Mouse (Mus musculus) kidney, adult 2 months (tissue): ENCODE measurements around the gene Il10rb.

ENCODE experiments used
- CTCF ChIP-seq: fragments of 200-500 bp; conservative IDR thresholded peaks from 2 replicates; pipeline ENCODE4 v1.5.1; 2011; ENCODE audit warnings: low read depth, mild to moderate bottlenecking, control low read depth, low read length, moderate library complexity, mixed read lengths; ENCODE audit not compliant: insufficient read depth, insufficient read length
- POLR2A ChIP-seq: fragments of 200-500 bp; IDR thresholded peaks from one replicate; pipeline ENCODE4 v1.6.1; 2011; ENCODE audit warnings: low read depth, low read length, control low read depth

DNA sequence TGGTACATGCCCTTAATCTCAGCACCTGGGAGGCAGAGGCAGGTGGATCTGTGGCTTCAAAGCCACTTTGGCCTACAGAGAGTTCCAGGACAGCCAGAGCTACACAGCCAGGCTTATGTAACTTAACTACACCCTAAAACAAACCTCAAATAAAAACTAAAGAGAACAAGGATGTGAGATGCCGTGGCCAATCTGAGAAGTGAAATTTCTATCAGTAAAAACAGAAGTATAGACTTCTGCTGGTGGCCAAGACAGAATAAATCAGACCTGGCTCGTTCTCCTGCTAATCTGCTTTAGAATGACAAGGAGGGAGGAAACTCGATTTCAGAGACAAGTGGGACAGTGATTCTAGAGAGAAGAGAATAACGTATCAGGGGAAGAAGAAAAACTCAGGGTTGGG lies 49.9 kb downstream of the Il10rb start:
- TF ChIP-seq CTCF: no peak
- no peak for TF ChIP-seq POLR2A
